Mouse (Mus musculus): ENCODE data around the gene Tob2. TPM values are rescaled to one million over a fixed set of nuclear protein-coding genes. Genes with fewer than 3 reads are reported as not detected.

The Tob2 gene
- polyA plus RNA-seq, 1 experiment from 2014 or later = 19.4 TPM

- ATAC-seq = no peak
- Histone ChIP-seq H3K9me3 (ENCODE audit: control insufficient read depth, low read length) (no peaks in the 10 kb centered on the region), H3K4me3 (replicated peaks; ENCODE audit: low read length) (no peak overlapping the region), H3K9ac (replicated peaks; ENCODE audit: low read depth, low read length) (no peak overlapping the region), H3K4me2 (ENCODE audit: low read length) (no peak overlapping the region), H3K27ac (ENCODE audit: low read length) (no peak overlapping the region), H3K4me1 (replicated peaks; ENCODE audit: control insufficient read depth, insufficient read depth, low read length) (peaks cover 3% of the 10 kb centered on the region; the same call in 1 of the 2 replicates), H3K27me3 (replicated peaks; ENCODE audit: control insufficient read depth, insufficient read depth, low read length) (no peaks in the 10 kb centered on the region), H3K36me3 (ENCODE audit: control insufficient read depth, insufficient read depth) (0 out of 2 replicates have a peak, but pooled peaks cover 2% of the 10 kb centered on the region)
- WGBS = 61% methylated on average over 5 of the region's 5 CpGs
These were observed 13.5 kb downstream of the Tob2 start for GRCm38 (mm10) chr15:81845033-81845625.

- Histone ChIP-seq H3K36me3 (ENCODE audit: control insufficient read depth, insufficient read depth) (no peaks in the 10 kb centered on the region), H3K4me1 (replicated peaks; ENCODE audit: control insufficient read depth, insufficient read depth, low read length) (peaks cover 9% of the 10 kb centered on the region), H3K27ac (ENCODE audit: low read length) (no peak overlapping the region), H3K4me3 (replicated peaks; ENCODE audit: low read length) (no peak overlapping the region), H3K4me2 (ENCODE audit: low read length) (no peak overlapping the region), H3K9me3 (ENCODE audit: control insufficient read depth, low read length) (no peaks in the 10 kb centered on the region), H3K27me3 (replicated peaks; ENCODE audit: control insufficient read depth, insufficient read depth, low read length) (no peaks in the 10 kb centered on the region), H3K9ac (replicated peaks; ENCODE audit: low read depth, low read length) (no peak overlapping the region)
- WGBS = 81% methylated on average over 7 of the region's 7 CpGs
- ATAC-seq = no peak
These were observed 16.3 kb downstream of the Tob2 start for GRCm38 (mm10) chr15:81842275-81842674.

DNA sequence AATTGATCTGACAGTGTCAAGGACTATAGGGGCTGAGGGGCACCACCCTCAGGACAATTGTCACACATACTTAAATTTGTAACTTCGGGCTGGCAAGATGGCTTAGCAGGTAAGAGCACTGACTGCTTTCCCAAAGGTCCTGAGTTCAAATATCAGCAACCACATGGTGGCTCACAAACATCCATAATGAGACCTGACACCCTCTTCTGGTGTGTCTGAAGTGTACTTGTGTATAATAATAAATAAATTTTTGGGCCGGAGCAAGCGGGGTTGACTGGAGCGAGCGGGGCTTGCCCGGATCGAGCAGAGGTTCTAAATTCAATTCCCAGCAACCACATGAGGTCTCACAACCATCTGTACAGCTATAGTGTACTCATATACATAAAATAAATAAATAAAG, 18.3 kb downstream of the Tob2 start:
- Histone ChIP-seq H3K27me3 (replicated peaks; ENCODE audit: control insufficient read depth, insufficient read depth, low read length) (no peaks in the 10 kb centered on the region), H3K4me3 (replicated peaks; ENCODE audit: low read length) (no peak overlapping the region), H3K4me1 (replicated peaks; ENCODE audit: control insufficient read depth, insufficient read depth, low read length) (peaks cover 19% of the 10 kb centered on the region), H3K27ac (ENCODE audit: low read length) (no peak overlapping the region), H3K9ac (replicated peaks; ENCODE audit: low read depth, low read length) (no peak overlapping the region), H3K36me3 (ENCODE audit: control insufficient read depth, insufficient read depth) (no peaks in the 10 kb centered on the region), H3K9me3 (ENCODE audit: control insufficient read depth, low read length) (no peaks in the 10 kb centered on the region), H3K4me2 (ENCODE audit: low read length) (no peak overlapping the region)
- no peak for ATAC-seq
- 93% methylated on average over 7 of the region's 7 CpGs for WGBS

GRCm38 (mm10) chr15:81839634-81840033, 19.0 kb downstream of the Tob2 start:
- H3K9ac ChIP-seq (replicated peaks; ENCODE audit: low read depth, low read length) = no peak overlapping the region
- H3K9me3 ChIP-seq (ENCODE audit: control insufficient read depth, low read length) = no peaks in the 10 kb centered on the region
- H3K36me3 ChIP-seq (ENCODE audit: control insufficient read depth, insufficient read depth) = no peaks in the 10 kb centered on the region
- no peak overlapping the region for H3K4me2 ChIP-seq (ENCODE audit: low read length)
- peak overlapping the region; percentile 23; the same call in 1 of the 2 replicates for H3K27ac ChIP-seq (ENCODE audit: low read length)
- H3K27me3 ChIP-seq (replicated peaks; ENCODE audit: control insufficient read depth, insufficient read depth, low read length) = no peaks in the 10 kb centered on the region
- peak; percentile 83 for ATAC-seq
- no peak overlapping the region for H3K4me3 ChIP-seq (replicated peaks; ENCODE audit: low read length)
- 49% methylated on average over 5 of the region's 5 CpGs for WGBS
- H3K4me1 ChIP-seq (replicated peaks; ENCODE audit: control insufficient read depth, insufficient read depth, low read length) = peaks cover 19% of the 10 kb centered on the region

DNA sequence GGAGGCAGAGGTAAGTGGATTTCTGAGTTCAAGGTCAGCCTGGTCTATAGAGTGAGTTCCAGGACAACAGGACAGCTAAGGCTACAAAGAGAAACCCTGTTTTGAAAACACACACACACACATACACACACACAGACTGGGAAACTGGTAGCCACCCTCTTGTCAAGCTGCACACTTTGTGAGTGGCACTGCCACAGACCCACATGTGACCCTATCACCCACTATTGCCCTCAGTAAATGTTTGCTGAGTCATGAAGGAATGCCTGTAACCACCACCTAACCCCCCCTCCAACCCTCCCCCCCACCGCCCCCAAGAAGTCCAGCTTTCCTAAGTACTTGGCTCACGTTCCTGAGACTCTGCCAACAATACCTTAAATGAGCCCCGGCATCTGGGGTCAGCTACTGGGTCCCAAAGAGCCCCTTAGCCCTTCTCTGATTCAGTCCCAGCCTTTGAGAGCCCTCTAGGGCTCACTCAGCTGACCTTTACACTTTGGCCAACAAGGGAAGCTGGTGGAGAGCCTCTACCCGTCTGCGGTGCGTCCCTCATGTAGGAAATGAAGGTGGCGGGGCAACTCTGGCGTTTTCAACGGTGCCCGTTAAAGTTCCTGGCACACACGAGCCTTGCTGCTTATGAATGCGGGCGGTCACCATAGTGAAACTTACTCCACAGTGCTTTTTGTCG, 19.9 kb downstream of the Tob2 start:
- no peak overlapping the region for H3K4me3 ChIP-seq (replicated peaks; ENCODE audit: low read length)
- H3K9me3 ChIP-seq (ENCODE audit: control insufficient read depth, low read length) = no peaks in the 10 kb centered on the region
- no peak overlapping the region for H3K27ac ChIP-seq (ENCODE audit: low read length)
- no peak overlapping the region for H3K9ac ChIP-seq (replicated peaks; ENCODE audit: low read depth, low read length)
- no peaks in the 10 kb centered on the region for H3K36me3 ChIP-seq (ENCODE audit: control insufficient read depth, insufficient read depth)
- ATAC-seq = no peak
- WGBS = 42% methylated on average over 14 of the region's 14 CpGs
- H3K4me2 ChIP-seq (ENCODE audit: low read length) = no peak overlapping the region
- no peaks in the 10 kb centered on the region for H3K27me3 ChIP-seq (replicated peaks; ENCODE audit: control insufficient read depth, insufficient read depth, low read length)
- peaks cover 19% of the 10 kb centered on the region for H3K4me1 ChIP-seq (replicated peaks; ENCODE audit: control insufficient read depth, insufficient read depth, low read length)

DNA sequence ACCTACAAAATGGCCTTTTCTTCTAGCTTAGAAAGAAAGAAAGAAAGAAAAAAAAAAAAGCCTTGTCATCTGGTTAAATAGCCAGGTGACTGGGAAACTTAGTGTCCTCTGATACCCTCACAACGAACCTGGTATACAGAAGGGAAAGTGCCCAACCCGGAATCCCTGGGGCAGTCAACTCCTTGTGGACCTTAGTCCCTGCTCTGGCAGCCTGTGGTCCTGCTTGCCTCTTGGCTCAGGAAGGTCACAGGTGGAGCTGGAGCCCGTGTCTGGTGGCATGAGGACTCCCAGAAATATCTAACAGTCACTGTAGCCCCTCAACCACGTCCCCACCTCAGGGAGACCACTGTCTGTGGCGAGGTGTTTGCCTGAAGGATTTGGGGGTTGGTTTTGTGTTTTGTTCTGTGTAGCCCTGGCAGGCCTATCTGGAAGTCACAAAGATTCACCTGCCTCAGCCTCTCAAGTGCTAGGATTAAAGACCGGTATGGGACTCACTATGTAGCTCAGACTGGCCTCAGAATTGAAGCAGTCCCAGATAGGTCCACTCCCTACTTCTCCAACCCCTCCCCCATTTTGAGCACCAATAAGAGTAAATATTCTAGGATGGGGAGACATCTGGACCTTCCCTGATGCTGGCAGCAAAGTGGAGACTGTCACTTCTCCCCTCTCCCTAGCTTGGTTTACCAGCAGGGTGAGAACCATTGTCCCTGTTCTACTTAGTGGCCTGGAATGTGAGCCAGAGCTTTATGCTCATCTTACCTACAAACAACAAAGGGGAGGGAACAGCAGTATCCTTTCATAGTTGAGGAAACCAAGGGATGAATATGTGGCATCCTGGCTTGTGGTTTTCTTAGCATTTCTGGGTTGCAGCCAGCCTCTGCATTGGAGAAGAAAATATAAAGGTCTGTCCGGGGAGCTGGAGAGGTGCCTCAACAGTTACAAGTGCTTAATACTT, 21.4 kb downstream of the Tob2 start:
- Histone ChIP-seq H3K27ac (ENCODE audit: low read length) (no peak overlapping the region), H3K4me1 (replicated peaks; ENCODE audit: control insufficient read depth, insufficient read depth, low read length) (peaks cover 19% of the 10 kb centered on the region), H3K4me2 (ENCODE audit: low read length) (no peak overlapping the region), H3K4me3 (replicated peaks; ENCODE audit: low read length) (no peak overlapping the region), H3K36me3 (ENCODE audit: control insufficient read depth, insufficient read depth) (no peaks in the 10 kb centered on the region), H3K9me3 (ENCODE audit: control insufficient read depth, low read length) (no peaks in the 10 kb centered on the region), H3K27me3 (replicated peaks; ENCODE audit: control insufficient read depth, insufficient read depth, low read length) (no peaks in the 10 kb centered on the region), H3K9ac (replicated peaks; ENCODE audit: low read depth, low read length) (no peak overlapping the region)
- no peak for ATAC-seq
- 54% methylated on average over 7 of the region's 7 CpGs for WGBS

- Histone ChIP-seq H3K36me3 (ENCODE audit: control insufficient read depth, insufficient read depth) (no peaks in the 10 kb centered on the region), H3K4me1 (replicated peaks; ENCODE audit: control insufficient read depth, insufficient read depth, low read length) (peaks cover 21% of the 10 kb centered on the region), H3K27ac (ENCODE audit: low read length) (no peak overlapping the region), H3K9ac (replicated peaks; ENCODE audit: low read depth, low read length) (peak overlapping the region; percentile 45), H3K4me3 (replicated peaks; ENCODE audit: low read length) (peak overlapping the region; percentile 19), H3K27me3 (replicated peaks; ENCODE audit: control insufficient read depth, insufficient read depth, low read length) (no peaks in the 10 kb centered on the region), H3K9me3 (ENCODE audit: control insufficient read depth, low read length) (no peaks in the 10 kb centered on the region), H3K4me2 (ENCODE audit: low read length) (peak overlapping the region; percentile 47)
- peak; percentile 48 for ATAC-seq
- 2% methylated on average over 29 of the region's 33 CpGs for WGBS
These were observed 22.3 kb downstream of the Tob2 start for GRCm38 (mm10) chr15:81836124-81836821.

- Histone ChIP-seq H3K9me3 (ENCODE audit: control insufficient read depth, low read length) (no peaks in the 10 kb centered on the region), H3K4me2 (ENCODE audit: low read length) (no peak overlapping the region), H3K9ac (replicated peaks; ENCODE audit: low read depth, low read length) (no peak overlapping the region), H3K27me3 (replicated peaks; ENCODE audit: control insufficient read depth, insufficient read depth, low read length) (no peaks in the 10 kb centered on the region), H3K36me3 (ENCODE audit: control insufficient read depth, insufficient read depth) (no peaks in the 10 kb centered on the region), H3K27ac (ENCODE audit: low read length) (no peak overlapping the region), H3K4me1 (replicated peaks; ENCODE audit: control insufficient read depth, insufficient read depth, low read length) (peaks cover 21% of the 10 kb centered on the region), H3K4me3 (replicated peaks; ENCODE audit: low read length) (no peak overlapping the region)
- no peak for ATAC-seq
- 65% methylated on average over 10 of the region's 10 CpGs for WGBS
These were observed 23.4 kb downstream of the Tob2 start for GRCm38 (mm10) chr15:81835007-81835880.

Data from forebrain, embryonic 16.5 days (tissue).